Mouse (Mus musculus): ENCODE data around the gene Kri1. TPM values are rescaled to one million over a fixed set of nuclear protein-coding genes. Genes with fewer than 3 reads are reported as not detected.

Gene Kri1
- polyA plus RNA-seq (2015; fragmentation: Nextera tagmentation; extraction: Ambion mirVana): 11.1 and 15.4 TPM in 2 replicates

DNA sequence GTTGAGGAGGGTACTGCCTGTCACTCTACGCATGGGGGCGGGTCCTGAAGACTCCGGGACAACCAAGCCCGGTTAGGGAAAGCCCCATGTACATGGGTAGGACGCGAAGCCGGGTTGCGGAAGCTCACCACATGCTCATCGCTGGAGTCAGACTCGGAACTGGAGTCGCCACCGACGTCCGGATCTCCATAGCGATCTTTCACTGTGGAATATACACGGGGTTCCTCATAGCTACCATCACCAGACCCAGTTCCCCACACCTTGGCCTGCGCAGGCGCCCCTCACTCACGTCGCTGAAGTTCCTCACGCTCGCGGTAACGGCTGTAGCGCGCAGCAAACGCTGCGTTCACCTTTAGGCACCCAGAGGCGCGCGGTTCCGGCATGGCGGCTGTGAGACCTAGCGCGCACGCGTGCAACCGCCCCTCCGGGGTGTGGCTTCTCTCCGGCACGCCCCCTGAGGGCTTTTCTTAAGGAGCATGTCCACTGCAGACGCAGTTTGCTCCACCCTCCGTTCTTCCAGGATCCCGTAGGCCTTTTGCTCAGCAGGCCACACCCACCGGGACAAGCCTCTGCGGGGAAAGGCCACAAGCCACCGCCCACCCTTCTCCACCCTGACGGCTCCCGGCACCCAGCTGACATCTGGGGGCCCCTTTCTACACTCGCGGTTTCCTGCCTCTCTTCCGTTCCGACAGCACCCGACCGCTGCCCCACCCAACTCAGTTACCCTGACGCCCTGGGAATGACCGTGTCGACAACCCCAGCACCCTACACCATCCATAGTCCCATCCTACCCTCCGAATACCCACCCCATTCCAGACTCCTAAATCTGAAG is at the start of gene Kri1:
Gene Kri1 (minus strand): TSS at position 399 of the 832 bp plus-strand sequence.
- ATAC-seq: peak; percentile 81
- H3K27me3 ChIP-seq (replicated peaks): no peaks in the 10 kb centered on the region
- under 1% methylated on average over 59 of the region's 59 CpGs for WGBS

DNA sequence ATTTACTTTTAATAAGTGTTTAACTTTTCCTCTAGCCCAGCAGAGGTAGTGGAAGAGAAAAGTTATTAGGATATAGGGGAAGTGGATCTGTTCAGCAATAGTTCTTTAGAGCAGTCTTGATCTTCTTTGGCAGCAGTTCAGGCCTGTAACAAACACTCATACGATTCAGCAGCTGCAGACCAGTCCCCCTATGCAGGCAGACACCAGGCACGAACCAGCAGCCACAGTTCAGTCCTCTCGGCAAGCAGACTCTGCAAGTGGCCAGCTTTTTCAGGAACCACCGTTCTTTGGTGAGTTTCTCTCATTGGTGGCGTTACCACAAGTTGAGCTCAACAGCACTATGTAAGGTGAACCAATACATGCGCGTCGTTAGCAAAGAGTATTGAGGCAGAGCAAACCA is 48.7 kb upstream of the Kri1 start:
- no peak overlapping the region for H3K9ac ChIP-seq
- ATAC-seq: no peak
- 84% methylated on average over 8 of the region's 8 CpGs for WGBS

More for the DNA sequence above, at the start of gene Kri1:
- H3K4me3 ChIP-seq (replicated peaks): peak within 1 kb of the TSS; percentile 59
- H3K4me2 ChIP-seq (replicated peaks): peak within 1 kb of the TSS; percentile 83
- H3K36me3 ChIP-seq: peaks cover 9% of the 10 kb centered on the region; the same call in 1 of the 2 replicates
- peak within 1 kb of the TSS; percentile 57 for H3K9ac ChIP-seq
- peaks cover 26% of the 10 kb centered on the region for H3K4me1 ChIP-seq (replicated peaks)
- peak within 1 kb of the TSS; percentile 78 for H3K27ac ChIP-seq
- H3K9me3 ChIP-seq: no peaks in the 10 kb centered on the region

DNA sequence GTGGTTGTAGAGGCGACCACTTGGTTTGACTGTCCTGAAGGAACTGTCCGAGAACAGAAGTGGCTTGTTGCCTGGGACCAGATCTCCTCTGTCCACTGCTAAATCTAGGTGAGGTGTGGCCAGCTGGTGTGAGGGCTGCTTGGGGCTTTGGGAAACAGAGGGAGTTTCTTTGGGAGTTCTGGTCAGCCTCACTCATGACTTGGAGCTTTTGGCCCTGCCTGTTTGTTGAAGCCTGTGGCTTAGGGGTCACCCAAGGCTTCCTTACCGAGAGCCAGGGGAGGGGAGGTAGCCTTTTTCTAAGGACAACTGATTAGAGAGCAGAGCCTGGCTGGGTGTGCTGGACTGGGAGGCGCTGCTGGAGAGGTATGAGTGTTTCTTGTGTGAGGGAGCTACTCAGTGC is 47.6 kb upstream of the Kri1 start:
- no peak overlapping the region for H3K9ac ChIP-seq
- no peaks in the 10 kb centered on the region for H3K9me3 ChIP-seq
- H3K4me2 ChIP-seq (replicated peaks): no peak overlapping the region
- no peaks in the 10 kb centered on the region for H3K36me3 ChIP-seq
- H3K4me3 ChIP-seq (replicated peaks): no peak overlapping the region
- H3K27me3 ChIP-seq (replicated peaks): no peaks in the 10 kb centered on the region
- H3K4me1 ChIP-seq (replicated peaks): peaks cover 8% of the 10 kb centered on the region; the same call in 1 of the 2 replicates
- ATAC-seq: no peak
- 75% methylated on average over 4 of the region's 4 CpGs for WGBS
- H3K27ac ChIP-seq: no peak overlapping the region

More for the DNA sequence above, 48.7 kb upstream of the Kri1 start:
- Histone ChIP-seq H3K4me2 (replicated peaks) (no peak overlapping the region), H3K4me3 (replicated peaks) (no peak overlapping the region), H3K27ac (no peak overlapping the region), H3K9me3 (no peaks in the 10 kb centered on the region), H3K27me3 (replicated peaks) (no peaks in the 10 kb centered on the region), H3K4me1 (replicated peaks) (peaks cover 8% of the 10 kb centered on the region; the same call in 1 of the 2 replicates), H3K36me3 (no peaks in the 10 kb centered on the region)

DNA sequence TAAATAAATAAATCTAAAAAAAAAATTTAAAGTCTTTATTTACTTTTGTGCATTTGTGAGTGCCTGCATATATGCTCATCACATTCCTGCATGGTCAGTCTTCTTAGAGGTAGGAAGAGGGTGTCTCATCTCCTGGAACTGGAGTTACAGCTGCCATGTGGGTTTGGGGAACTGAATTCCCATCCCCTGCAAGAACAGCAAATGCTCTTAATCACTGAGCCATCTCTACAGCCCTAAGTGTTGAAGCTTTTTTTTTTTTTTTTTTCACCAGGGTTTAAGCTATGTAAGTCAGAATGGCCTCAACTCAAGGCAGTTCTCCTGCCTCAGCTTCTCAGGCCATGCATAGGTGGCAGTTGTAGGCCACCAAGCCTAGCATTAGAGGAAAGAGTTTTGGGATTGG is 47.0 kb upstream of the Kri1 start:
- peaks cover 8% of the 10 kb centered on the region; the same call in 1 of the 2 replicates for H3K4me1 ChIP-seq (replicated peaks)
- no peak overlapping the region for H3K9ac ChIP-seq
- no peak for ATAC-seq
- H3K36me3 ChIP-seq: no peaks in the 10 kb centered on the region
- no peaks in the 10 kb centered on the region for H3K27me3 ChIP-seq (replicated peaks)
- no peak overlapping the region for H3K27ac ChIP-seq
- no peak overlapping the region for H3K4me2 ChIP-seq (replicated peaks)
- H3K9me3 ChIP-seq: no peaks in the 10 kb centered on the region
- no peak overlapping the region for H3K4me3 ChIP-seq (replicated peaks)

DNA sequence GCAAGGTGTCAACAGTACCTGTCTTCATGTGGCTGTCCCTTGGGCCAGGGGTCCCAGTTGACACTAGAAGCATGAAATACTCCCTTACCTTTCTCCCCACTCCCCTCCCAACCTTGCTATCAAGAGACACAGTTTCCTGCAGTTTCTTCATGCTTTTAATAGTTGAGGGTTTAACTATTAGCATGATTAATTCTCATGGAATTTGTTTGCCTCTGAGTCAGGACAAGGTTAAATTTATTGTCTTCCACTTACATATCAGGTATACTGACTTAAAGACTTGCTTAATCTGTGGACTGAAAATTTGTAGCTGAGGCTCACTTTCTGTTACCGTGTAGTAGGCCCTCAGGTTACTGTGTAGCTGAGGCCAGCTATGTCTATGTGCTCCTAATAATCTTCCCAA is 45.8 kb upstream of the Kri1 start:
- H3K27me3 ChIP-seq (replicated peaks): no peaks in the 10 kb centered on the region
- no peak overlapping the region for H3K4me3 ChIP-seq (replicated peaks)
- no peak for ATAC-seq
- no peak overlapping the region for H3K9ac ChIP-seq
- H3K36me3 ChIP-seq: no peaks in the 10 kb centered on the region
- WGBS: 77% methylated on average over 1 of the region's 1 CpGs
- no peak overlapping the region for H3K27ac ChIP-seq
- no peak overlapping the region for H3K4me2 ChIP-seq (replicated peaks)
- no peaks in the 10 kb centered on the region for H3K9me3 ChIP-seq
- H3K4me1 ChIP-seq (replicated peaks): peaks cover 8% of the 10 kb centered on the region; the same call in 1 of the 2 replicates

DNA sequence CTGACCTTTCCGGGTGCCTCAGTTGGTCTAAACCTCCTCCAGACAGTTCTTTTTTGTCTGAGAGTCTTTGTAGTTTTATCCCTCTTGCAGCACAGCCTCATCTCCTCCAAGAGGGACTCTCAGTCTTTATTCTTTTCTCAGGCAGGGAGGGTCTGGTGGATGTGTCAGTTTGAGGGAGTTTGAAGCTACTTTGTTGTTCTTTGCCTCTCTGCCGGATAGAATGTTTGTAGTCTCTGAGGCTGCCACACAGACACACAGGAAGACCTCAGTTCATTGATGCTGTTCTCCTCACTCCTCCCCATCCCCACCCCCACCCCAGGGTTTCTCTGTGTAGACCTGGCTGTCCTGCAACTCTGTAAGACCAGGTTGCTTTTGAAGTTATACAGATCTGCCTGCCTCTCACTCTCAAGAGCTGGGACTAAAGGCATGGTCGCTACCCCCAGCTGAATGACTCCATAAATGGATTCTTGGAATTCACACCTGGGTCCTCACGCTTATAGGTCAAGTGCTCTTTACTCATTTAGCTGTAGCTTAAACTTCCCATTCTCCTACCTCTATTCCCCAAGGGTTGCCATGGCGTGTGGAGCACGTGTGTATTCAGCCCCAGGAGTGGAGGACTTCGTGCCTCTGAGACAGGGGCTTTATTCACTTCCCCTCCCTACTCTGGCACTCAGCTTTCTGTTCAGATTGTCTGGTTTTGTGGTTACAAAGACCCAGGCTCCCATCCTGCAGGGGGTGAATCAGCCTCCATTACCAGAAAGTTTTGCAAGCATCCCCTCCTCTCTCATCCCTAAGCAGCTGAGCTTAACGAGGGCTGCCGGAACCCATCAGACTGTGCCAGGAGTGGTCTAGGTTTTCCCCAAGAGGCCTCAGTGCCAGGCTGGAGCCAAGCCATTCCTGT is 44.6 kb upstream of the Kri1 start:
- Histone ChIP-seq H3K36me3 (no peaks in the 10 kb centered on the region), H3K27me3 (replicated peaks) (no peaks in the 10 kb centered on the region), H3K4me1 (replicated peaks) (peaks cover 5% of the 10 kb centered on the region; the same call in 1 of the 2 replicates), H3K9me3 (no peaks in the 10 kb centered on the region), H3K9ac (no peak overlapping the region), H3K27ac (no peak overlapping the region), H3K4me2 (replicated peaks) (no peak overlapping the region), H3K4me3 (replicated peaks) (no peak overlapping the region)
- no peak for ATAC-seq
- 44% methylated on average over 9 of the region's 9 CpGs for WGBS

DNA sequence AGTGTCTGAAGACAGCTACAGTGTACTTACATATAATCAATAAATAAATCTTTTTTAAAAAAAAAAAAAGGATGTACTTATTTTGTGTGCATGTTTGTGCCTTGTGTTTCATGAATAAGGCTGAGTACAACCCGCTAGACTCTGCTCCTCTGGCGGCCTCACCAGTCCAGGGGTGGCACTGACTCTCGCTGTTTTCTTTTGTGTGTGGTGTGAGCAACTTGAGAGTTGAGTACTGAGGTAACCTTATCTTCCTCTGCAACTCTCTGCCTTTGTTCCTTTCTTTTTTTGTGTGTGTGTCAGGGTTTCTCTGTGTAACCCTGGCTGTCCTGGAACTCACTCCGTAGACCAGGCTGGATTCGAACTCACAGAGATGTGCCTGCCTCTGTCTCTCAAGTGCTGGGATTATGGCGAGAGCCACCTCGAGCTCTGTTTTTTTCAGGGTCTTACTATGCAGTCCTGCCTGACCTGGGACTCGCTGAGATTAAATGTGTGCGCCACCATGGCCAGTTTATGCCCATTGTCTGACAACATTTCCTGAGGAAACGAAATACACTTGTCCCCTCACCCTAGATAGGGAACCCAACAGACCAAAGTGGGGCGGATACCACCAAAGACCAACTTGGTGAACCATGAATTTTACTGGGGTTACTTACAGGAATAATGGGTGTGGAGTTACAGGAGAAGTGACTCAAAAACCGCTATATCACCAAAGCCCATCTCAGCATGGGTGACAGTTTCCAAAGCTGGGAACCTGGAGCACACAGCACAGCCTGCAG is 43.8 kb upstream of the Kri1 start:
- H3K27me3 ChIP-seq (replicated peaks): no peaks in the 10 kb centered on the region
- H3K4me1 ChIP-seq (replicated peaks): 0 out of 2 replicates have a peak, but pooled peaks cover 4% of the 10 kb centered on the region
- H3K9ac ChIP-seq: no peak overlapping the region
- WGBS: 86% methylated on average over 12 of the region's 12 CpGs
- no peaks in the 10 kb centered on the region for H3K36me3 ChIP-seq
- no peaks in the 10 kb centered on the region for H3K9me3 ChIP-seq
- no peak overlapping the region for H3K4me3 ChIP-seq (replicated peaks)
- no peak overlapping the region for H3K27ac ChIP-seq
- no peak overlapping the region for H3K4me2 ChIP-seq (replicated peaks)
- ATAC-seq: no peak

DNA sequence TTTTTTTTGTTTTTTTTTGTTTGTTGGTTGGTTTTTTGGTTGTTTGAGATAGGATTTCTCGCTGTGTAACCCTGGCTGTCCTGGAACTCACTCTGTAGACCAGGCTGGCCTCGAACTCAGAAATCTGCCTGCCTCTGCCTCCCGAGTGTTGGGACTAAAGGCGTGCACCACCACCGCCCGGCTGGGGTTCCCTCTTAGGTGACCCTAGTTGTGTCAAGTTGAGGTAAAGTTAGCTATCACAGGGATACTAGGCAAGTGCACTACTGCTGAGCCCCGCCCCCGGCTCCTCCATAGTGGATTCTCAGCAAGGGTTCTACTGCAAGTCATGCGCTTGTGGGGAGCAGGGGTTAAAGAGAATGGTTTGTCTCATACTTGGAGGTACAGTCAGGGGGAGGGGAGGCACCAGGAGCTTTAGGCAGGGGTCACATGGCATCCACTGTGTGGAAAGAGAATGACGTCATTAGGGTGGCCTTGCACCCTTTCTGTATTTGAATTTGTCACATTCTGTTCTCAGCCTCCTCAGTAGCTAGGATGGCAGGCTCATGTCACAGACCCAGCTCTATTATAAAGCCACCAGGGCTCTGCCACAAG is 42.0 kb upstream of the Kri1 start:
- H3K9ac ChIP-seq: no peak overlapping the region
- ATAC-seq: no peak
- 89% methylated on average over 10 of the region's 10 CpGs for WGBS
- no peaks in the 10 kb centered on the region for H3K27me3 ChIP-seq (replicated peaks)
- H3K4me2 ChIP-seq (replicated peaks): no peak overlapping the region
- 0 out of 2 replicates have a peak, but pooled peaks cover 4% of the 10 kb centered on the region for H3K4me1 ChIP-seq (replicated peaks)
- no peaks in the 10 kb centered on the region for H3K36me3 ChIP-seq
- H3K4me3 ChIP-seq (replicated peaks): no peak overlapping the region
- H3K27ac ChIP-seq: no peak overlapping the region
- H3K9me3 ChIP-seq: no peaks in the 10 kb centered on the region

DNA sequence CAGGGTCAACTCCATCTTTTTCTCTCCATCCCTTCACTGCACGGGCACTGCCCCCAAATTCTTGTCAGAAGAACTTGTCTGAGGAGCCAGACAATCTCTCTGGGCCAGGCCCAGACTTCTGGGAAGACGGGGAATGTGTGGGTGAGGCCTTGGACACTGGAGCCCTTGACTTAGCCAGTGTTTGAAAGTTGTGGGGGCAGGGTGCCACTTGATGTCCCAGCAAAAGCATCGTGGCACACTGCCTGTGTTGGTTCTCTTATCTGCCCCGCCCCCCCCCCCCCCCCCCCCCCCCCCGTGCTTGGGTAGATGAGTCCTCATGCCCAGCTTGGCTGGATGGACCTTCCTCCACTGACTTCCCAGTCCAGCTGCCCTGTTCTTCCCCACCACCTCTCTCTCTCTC is 41.3 kb upstream of the Kri1 start:
- no peak overlapping the region for H3K4me2 ChIP-seq (replicated peaks)
- no peaks in the 10 kb centered on the region for H3K27me3 ChIP-seq (replicated peaks)
- WGBS: 77% methylated on average over 3 of the region's 5 CpGs
- no peaks in the 10 kb centered on the region for H3K36me3 ChIP-seq
- no peak overlapping the region for H3K4me3 ChIP-seq (replicated peaks)
- no peak overlapping the region for H3K27ac ChIP-seq
- ATAC-seq: no peak
- H3K9ac ChIP-seq: no peak overlapping the region
- 0 out of 2 replicates have a peak, but pooled peaks cover 4% of the 10 kb centered on the region for H3K4me1 ChIP-seq (replicated peaks)
- no peaks in the 10 kb centered on the region for H3K9me3 ChIP-seq

DNA sequence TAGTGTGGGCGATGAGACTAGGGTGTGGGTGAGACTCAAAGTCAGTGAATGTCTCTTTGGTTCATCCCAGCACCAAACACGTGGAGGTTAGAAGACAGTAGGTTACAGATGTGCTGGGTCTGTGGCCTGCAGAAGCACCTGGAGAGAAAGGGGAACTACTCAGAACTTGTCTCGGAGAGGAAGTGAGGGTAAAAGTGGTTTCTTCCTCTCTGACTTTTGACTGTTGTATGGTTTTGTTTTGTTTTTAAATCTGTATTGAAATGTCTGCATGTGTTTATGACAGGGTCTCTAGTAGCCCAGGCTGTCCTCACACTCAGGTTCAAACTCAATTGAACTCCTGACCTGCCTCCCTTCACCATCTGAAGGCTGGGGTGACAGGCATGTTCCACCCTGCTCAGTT is 40.3 kb upstream of the Kri1 start:
- no peak for ATAC-seq
- Histone ChIP-seq H3K4me1 (replicated peaks) (0 out of 2 replicates have a peak, but pooled peaks cover 4% of the 10 kb centered on the region), H3K9me3 (no peaks in the 10 kb centered on the region), H3K9ac (no peak overlapping the region), H3K4me3 (replicated peaks) (no peak overlapping the region), H3K36me3 (no peaks in the 10 kb centered on the region), H3K27me3 (replicated peaks) (no peaks in the 10 kb centered on the region), H3K27ac (no peak overlapping the region), H3K4me2 (replicated peaks) (no peak overlapping the region)
- 70% methylated on average over 3 of the region's 3 CpGs for WGBS

DNA sequence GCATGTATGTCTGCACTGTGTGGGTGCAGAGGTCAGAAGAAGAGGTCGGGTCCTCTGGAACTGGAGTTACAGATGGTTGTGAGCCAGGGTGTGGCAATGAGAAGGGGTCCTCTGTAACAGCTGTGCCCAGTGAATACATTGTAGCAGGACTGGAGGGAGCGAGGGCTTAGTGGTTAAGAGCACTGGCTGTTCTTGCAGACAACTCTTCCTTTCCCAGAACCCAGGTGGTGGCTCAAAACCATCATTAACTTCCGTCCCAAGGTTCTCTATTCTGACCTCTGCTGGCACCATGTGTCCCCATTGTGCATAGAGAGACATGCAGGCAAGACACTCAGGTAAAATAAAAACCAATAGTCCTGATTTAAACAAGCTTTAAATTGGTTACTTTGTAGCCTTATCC is 39.8 kb upstream of the Kri1 start:
- Histone ChIP-seq H3K4me1 (replicated peaks) (0 out of 2 replicates have a peak, but pooled peaks cover under 1% of the 10 kb centered on the region), H3K9ac (no peak overlapping the region), H3K9me3 (no peaks in the 10 kb centered on the region), H3K27me3 (replicated peaks) (no peaks in the 10 kb centered on the region), H3K4me2 (replicated peaks) (no peak overlapping the region), H3K36me3 (no peaks in the 10 kb centered on the region), H3K27ac (no peak overlapping the region), H3K4me3 (replicated peaks) (no peak overlapping the region)
- 64% methylated on average over 3 of the region's 3 CpGs for WGBS
- no peak for ATAC-seq
